21 mouse cellular contexts compared by ENCODE assay signal in the genomic region with DNA sequence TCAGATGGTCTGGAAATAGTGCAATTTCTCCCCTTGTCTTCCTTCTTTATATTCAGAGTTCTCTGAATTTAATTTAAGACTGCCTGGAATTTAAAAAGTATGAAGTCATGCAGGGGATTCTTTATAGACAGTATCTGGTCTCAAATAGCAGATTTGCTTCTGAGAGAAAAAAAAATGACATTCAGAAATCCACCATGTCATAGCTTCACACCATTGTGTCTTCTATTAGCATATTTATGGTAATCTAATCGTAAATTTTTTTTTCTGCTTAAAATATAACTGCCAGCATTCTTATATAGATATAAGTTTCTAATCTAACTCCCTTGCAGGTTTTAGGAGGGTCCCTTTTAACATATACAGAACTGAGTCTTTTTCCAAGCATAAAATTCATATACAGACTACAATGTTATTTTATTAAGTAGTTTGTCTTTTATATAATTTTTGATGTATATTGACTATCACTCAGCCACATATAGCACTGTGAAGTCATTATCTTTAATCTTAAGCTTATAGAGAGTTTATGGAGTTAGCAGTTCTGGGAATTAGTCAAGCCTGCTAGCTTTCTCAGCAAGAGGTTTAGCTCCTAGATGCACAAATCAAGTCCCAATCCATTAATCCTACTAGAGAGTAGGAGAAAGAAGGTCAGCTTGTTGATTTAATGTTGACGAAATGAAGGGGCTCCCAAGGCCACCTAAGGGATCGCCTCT. TPM values are rescaled to one million over a fixed set of nuclear protein-coding genes. Genes with fewer than 3 reads are reported as not detected.
DNase-seq lines count a peak whose midpoint lies in the region; ATAC-seq lines count a peak whose summit lies in the region.
"Had no signal": no experiment of that assay in that cellular context is flagged by ENCODE, and none has a peak within 500 bp of the region (broad histone marks: within the 10 kb centered on the region; RNA-seq: fewer than 3 reads in every experiment).

No protein-coding gene starts in this region.

- peaks cover 17% of the 10 kb centered on the region for H3K4me1 ChIP-seq in kidney, embryonic 16.5 days (ENCODE audit: insufficient read depth, low read length)
- peaks cover 11% of the 10 kb centered on the region for H3K4me1 ChIP-seq in hindbrain, embryonic 12.5 days
- peaks cover 20% of the 10 kb centered on the region for H3K4me1 ChIP-seq in midbrain, embryonic 12.5 days
- H3K4me1 ChIP-seq in neural tube, embryonic 15.5 days = peaks cover 15% of the 10 kb centered on the region
- H3K4me1 ChIP-seq in heart, embryonic 10.5 days = no peaks in the 10 kb centered on the region
- H3K4me1 ChIP-seq: intestine, embryonic 15.5 days; limb, embryonic 15.5 days; liver, embryonic 15.5 days had no signal

- H3K36me3 ChIP-seq in kidney, embryonic 16.5 days (ENCODE audit: insufficient read depth, low read length) = no peaks in the 10 kb centered on the region
- no peaks in the 10 kb centered on the region for H3K36me3 ChIP-seq in hindbrain, embryonic 12.5 days
- H3K36me3 ChIP-seq in midbrain, embryonic 12.5 days = no peaks in the 10 kb centered on the region
- H3K36me3 ChIP-seq in neural tube, embryonic 15.5 days = no peaks in the 10 kb centered on the region
- no peaks in the 10 kb centered on the region for H3K36me3 ChIP-seq in heart, embryonic 10.5 days
- H3K36me3 ChIP-seq: intestine, embryonic 15.5 days; limb, embryonic 15.5 days; liver, embryonic 15.5 days had no signal

- H3K27ac ChIP-seq in kidney, embryonic 16.5 days (ENCODE audit: low read length) = no peak overlapping the region
- H3K27ac ChIP-seq in hindbrain, embryonic 12.5 days = peak overlapping the region; percentile 55; the same call in 1 of the 2 replicates
- 0 out of 2 replicates have a peak overlapping the region, but pooled peaks have one; percentile 4 for H3K27ac ChIP-seq in midbrain, embryonic 12.5 days (replicated peaks)
- H3K27ac ChIP-seq in neural tube, embryonic 15.5 days (replicated peaks) = peak overlapping the region; percentile 48; the same call in 1 of the 2 replicates
- H3K27ac ChIP-seq in heart, embryonic 10.5 days = no peak overlapping the region
- H3K27ac ChIP-seq: intestine, embryonic 15.5 days; limb, embryonic 15.5 days; liver, embryonic 15.5 days had no signal

- no peak overlapping the region for H3K4me2 ChIP-seq in kidney, embryonic 16.5 days (replicated peaks; ENCODE audit: low read depth, low read length)
- peak overlapping the region; percentile 8; the same call in 1 of the 2 replicates for H3K4me2 ChIP-seq in hindbrain, embryonic 12.5 days (replicated peaks)
- H3K4me2 ChIP-seq in midbrain, embryonic 12.5 days (replicated peaks) = no peak overlapping the region
- peak overlapping the region; percentile 25 for H3K4me2 ChIP-seq in neural tube, embryonic 15.5 days
- H3K4me2 ChIP-seq: intestine, embryonic 15.5 days; limb, embryonic 15.5 days; liver, embryonic 15.5 days had no signal

- no peak overlapping the region for H3K9ac ChIP-seq in kidney, embryonic 16.5 days (replicated peaks; ENCODE audit: low read length)
- no peak overlapping the region for H3K9ac ChIP-seq in hindbrain, embryonic 12.5 days
- no peak overlapping the region for H3K9ac ChIP-seq in midbrain, embryonic 12.5 days (replicated peaks)
- no peak overlapping the region for H3K9ac ChIP-seq in neural tube, embryonic 15.5 days (replicated peaks)
- H3K9ac ChIP-seq: intestine, embryonic 15.5 days; limb, embryonic 15.5 days; liver, embryonic 15.5 days had no signal

- H3K4me3 ChIP-seq in kidney, embryonic 16.5 days (ENCODE audit: low read length) = no peak overlapping the region
- H3K4me3 ChIP-seq in hindbrain, embryonic 12.5 days = no peak overlapping the region
- no peak overlapping the region for H3K4me3 ChIP-seq in midbrain, embryonic 12.5 days
- no peak overlapping the region for H3K4me3 ChIP-seq in neural tube, embryonic 15.5 days (replicated peaks)
- H3K4me3 ChIP-seq in heart, embryonic 10.5 days = no peak overlapping the region
- H3K4me3 ChIP-seq: intestine, embryonic 15.5 days; limb, embryonic 15.5 days; liver, embryonic 15.5 days had no signal

- peak; percentile 46; the same call in 1 of the 2 replicates for ATAC-seq in kidney, embryonic 16.5 days (ENCODE audit: low FRiP score, low TSS enrichment)
- no peak for ATAC-seq in hindbrain, embryonic 12.5 days (ENCODE audit: low FRiP score)
- peak; percentile 25; the same call in 1 of the 2 replicates for ATAC-seq in midbrain, embryonic 12.5 days (ENCODE audit: low FRiP score, low read depth)
- ATAC-seq in neural tube, embryonic 15.5 days (ENCODE audit: low FRiP score) = no peak
- ATAC-seq: intestine, embryonic 15.5 days had no signal

- 45% methylated on average over 3 of the region's 3 CpGs for WGBS in kidney, embryonic 16.5 days
- 32% methylated on average over 3 of the region's 3 CpGs for WGBS in hindbrain, embryonic 12.5 days
- 14% methylated on average over 3 of the region's 3 CpGs for WGBS in midbrain, embryonic 12.5 days
- WGBS in neural tube, embryonic 15.5 days = 8% methylated on average over 3 of the region's 3 CpGs
- WGBS in heart, embryonic 10.5 days = 61% methylated on average over 3 of the region's 3 CpGs

- H3K27me3 ChIP-seq in kidney, embryonic 16.5 days (ENCODE audit: insufficient read depth, low read length) = no peaks in the 10 kb centered on the region
- H3K27me3 ChIP-seq in hindbrain, embryonic 12.5 days = no peaks in the 10 kb centered on the region
- peaks cover 5% of the 10 kb centered on the region; the same call in 1 of the 2 replicates for H3K27me3 ChIP-seq in midbrain, embryonic 12.5 days
- no peaks in the 10 kb centered on the region for H3K27me3 ChIP-seq in neural tube, embryonic 15.5 days (replicated peaks)
- no peaks in the 10 kb centered on the region for H3K27me3 ChIP-seq in heart, embryonic 10.5 days (ENCODE audit: insufficient read depth, poor library complexity, severe bottlenecking)
- H3K27me3 ChIP-seq: intestine, embryonic 15.5 days; limb, embryonic 15.5 days; liver, embryonic 15.5 days had no signal

- 0 out of 2 replicates have a peak, but pooled peaks cover 3% of the 10 kb centered on the region for H3K9me3 ChIP-seq in kidney, embryonic 16.5 days (ENCODE audit: low read length)
- H3K9me3 ChIP-seq in hindbrain, embryonic 12.5 days (replicated peaks) = no peaks in the 10 kb centered on the region
- H3K9me3 ChIP-seq in midbrain, embryonic 12.5 days = 0 out of 2 replicates have a peak, but pooled peaks cover 5% of the 10 kb centered on the region
- H3K9me3 ChIP-seq in neural tube, embryonic 15.5 days (replicated peaks) = no peaks in the 10 kb centered on the region
- H3K9me3 ChIP-seq in heart, embryonic 10.5 days = no peaks in the 10 kb centered on the region
- H3K9me3 ChIP-seq: intestine, embryonic 15.5 days; limb, embryonic 15.5 days; liver, embryonic 15.5 days had no signal

- no peak for DNase-seq in kidney, postnatal 10 days
- no peak for DNase-seq in heart, embryonic 10.5 days (ENCODE audit: low spot score)
- no peak for DNase-seq in layer of hippocampus, adult 9-11 months
- no peak for DNase-seq in adrenal gland, adult 8-10 months
- DNase-seq: B cell, adult 2 months; heart, adult 11 months; heart, postnatal 36 days; thymus, postnatal 25 days had no signal

RNA-seq across cellular contexts. Expression of gene A930009A15Rik, which starts 2.1 kb away (rescaled TPM):
- polyA plus RNA-seq in kidney, embryonic 16.5 days (2015; fragmentation: Nextera tagmentation; extraction: Ambion mirVana) = not detected in 2 replicates
- polyA plus RNA-seq in hindbrain, embryonic 12.5 days (2016; fragmentation: Nextera tagmentation; extraction: Ambion mirVana) = 0.70 and 0.72 TPM in 2 replicates
- 0.39 and 0.66 TPM in 2 replicates for polyA plus RNA-seq in midbrain, embryonic 12.5 days (2016; fragmentation: Nextera tagmentation; extraction: Ambion mirVana)
- 0.46 and 0.49 TPM in 2 replicates for polyA plus RNA-seq in neural tube, embryonic 15.5 days (2015; fragmentation: Nextera tagmentation; extraction: Ambion mirVana)
- not detected in 2 replicates for polyA plus RNA-seq in heart, embryonic 10.5 days (2016; fragmentation: Nextera tagmentation; extraction: Ambion mirVana)
- total RNA-seq in adrenal gland, adult 8-10 months (2022) = not detected
- total RNA-seq: adrenal gland, adult 18-20 months; gastrocnemius, adult 8-10 months; heart, postnatal 36 days; monocyte, adult 5-6 weeks had no signal
- polyA plus RNA-seq: embryonic facial prominence, embryonic 14.5 days; heart, embryonic 14.5 days; intestine, embryonic 15.5 days; limb, embryonic 15.5 days; liver, embryonic 15.5 days; lung, embryonic 16.5 days had no signal

RNA-seq across cellular contexts. Expression of gene Lgr5, which starts 15.7 kb away (rescaled TPM):
- polyA plus RNA-seq in kidney, embryonic 16.5 days (2015; fragmentation: Nextera tagmentation; extraction: Ambion mirVana) = 7.3 and 7.8 TPM in 2 replicates
- 7.9 and 8.1 TPM in 2 replicates for polyA plus RNA-seq in hindbrain, embryonic 12.5 days (2016; fragmentation: Nextera tagmentation; extraction: Ambion mirVana)
- 3.3 and 3.8 TPM in 2 replicates for polyA plus RNA-seq in midbrain, embryonic 12.5 days (2016; fragmentation: Nextera tagmentation; extraction: Ambion mirVana)
- 2.5 and 3.0 TPM in 2 replicates for polyA plus RNA-seq in neural tube, embryonic 15.5 days (2015; fragmentation: Nextera tagmentation; extraction: Ambion mirVana)
- 0.76 and 4.0 TPM in 2 replicates for polyA plus RNA-seq in heart, embryonic 10.5 days (2016; fragmentation: Nextera tagmentation; extraction: Ambion mirVana)
- 10 to 100 TPM; 28.0 to 59.5 (median 39.6) TPM for total RNA-seq in adrenal gland, adult 8-10 months (2022)
- total RNA-seq: monocyte, adult 5-6 weeks had no signal

Comparison
In these comparisons a context has a peak if more than half of its experiments do, and no peak if none do; other contexts are left out.
1. ATAC-seq: peak in kidney, embryonic 16.5 days (single experiment) and midbrain, embryonic 12.5 days (single experiment); none in hindbrain, embryonic 12.5 days (single experiment) and neural tube, embryonic 15.5 days (single experiment).
2. H3K27ac ChIP-seq: peak in hindbrain, embryonic 12.5 days (single experiment), midbrain, embryonic 12.5 days (single experiment) and neural tube, embryonic 15.5 days (single experiment); none in kidney, embryonic 16.5 days (single experiment) and heart, embryonic 10.5 days (single experiment).
3. H3K4me2 ChIP-seq: peak in hindbrain, embryonic 12.5 days (single experiment) and neural tube, embryonic 15.5 days (single experiment); none in kidney, embryonic 16.5 days (single experiment) and midbrain, embryonic 12.5 days (single experiment).